Mouse (Mus musculus) olfactory bulb, adult 2 months (tissue): ENCODE measurements around the gene Aldh1a3. TPM values are rescaled to one million over a fixed set of nuclear protein-coding genes. Genes with fewer than 3 reads are reported as not detected.

ENCODE experiments used
- H3K27ac ChIP-seq: fragments of 200-500 bp; 2 replicates; pipeline ENCODE4 v1.5.1; 2012; ENCODE audit warnings: low read depth, low read length; ENCODE audit not compliant: insufficient read depth
- H3K4me1 ChIP-seq: fragments of 200-500 bp; 2 replicates; pipeline ENCODE4 v1.6.1; 2012; ENCODE audit warnings: low read length; ENCODE audit not compliant: control insufficient read depth, insufficient read depth
- H3K4me3 ChIP-seq: fragments of 200-500 bp; 2 replicates; pipeline ENCODE4 v1.5.1; 2012; ENCODE audit warnings: mild to moderate bottlenecking, low read depth, low read length, moderate library complexity; ENCODE audit not compliant: insufficient read depth
- CTCF ChIP-seq: fragments of 200-500 bp; IDR thresholded peaks from 2 replicates; pipeline ENCODE4 v1.5.1; 2012; ENCODE audit warnings: low read depth, mild to moderate bottlenecking, low read length, moderate library complexity; ENCODE audit not compliant: insufficient read depth
- POLR2A ChIP-seq: fragments of 200-500 bp; IDR thresholded peaks from 2 replicates; pipeline ENCODE4 v1.6.1; 2012; ENCODE audit warnings: mild to moderate bottlenecking, low read depth, low read length, moderate library complexity; ENCODE audit not compliant: insufficient read depth
- WGBS: fragments of 180-500 bp; shearing (Covaris S2); methylation state at CpG from one replicate; pipeline ENCODE4 v1.1.7; 2018; 5-methylcytosine and 5-hydroxymethylcytosine counted together
- polyA plus RNA-seq: library from polyadenylated mRNA; stranded (reverse); fragments of >200 nt; gene quantifications from 2 replicates; pipeline ENCODE4 v1.2.4, GENCODE M21; 2012; ENCODE audit warnings: low replicate concordance; ENCODE audit not compliant: missing spikeins, insufficient read depth, insufficient read length

The Aldh1a3 gene
- polyA plus RNA-seq, 1 experiment, result not detected

- no peak for TF ChIP-seq CTCF
- Histone ChIP-seq H3K27ac (no peak overlapping the region), H3K4me3 (no peak overlapping the region), H3K4me1 (peaks cover 13% of the 10 kb centered on the region)
- 98% methylated on average over 6 of the region's 6 CpGs for WGBS
Observed at GRCm38 (mm10) chr7:66386411-66386810, 40.9 kb downstream of the Aldh1a3 start.

- no peak overlapping the region for H3K27ac ChIP-seq
- 96% methylated on average over 12 of the region's 12 CpGs for WGBS
- no peak overlapping the region for H3K4me3 ChIP-seq
- no peak for TF ChIP-seq CTCF
- TF ChIP-seq POLR2A, result no peak
- peaks cover 13% of the 10 kb centered on the region for H3K4me1 ChIP-seq
Observed at GRCm38 (mm10) chr7:66385826-66386225, 41.5 kb downstream of the Aldh1a3 start.

GRCm38 (mm10) chr7:66384891-66385290 lies 42.4 kb downstream of the Aldh1a3 start:
- H3K4me3 ChIP-seq, result no peak overlapping the region
- peaks cover 13% of the 10 kb centered on the region for H3K4me1 ChIP-seq
- no peak overlapping the region for H3K27ac ChIP-seq
- TF ChIP-seq CTCF, result no peak
- TF ChIP-seq POLR2A, result no peak
- WGBS, result 92% methylated on average over 8 of the region's 8 CpGs

GRCm38 (mm10) chr7:66384213-66384612 lies 43.1 kb downstream of the Aldh1a3 start:
- no peak for TF ChIP-seq POLR2A
- no peak for TF ChIP-seq CTCF
- H3K27ac ChIP-seq, result no peak overlapping the region
- H3K4me1 ChIP-seq, result peaks cover 13% of the 10 kb centered on the region
- no peak overlapping the region for H3K4me3 ChIP-seq
- 78% methylated on average over 5 of the region's 5 CpGs for WGBS

- H3K4me1 ChIP-seq, result no peaks in the 10 kb centered on the region
- no peak overlapping the region for H3K27ac ChIP-seq
- H3K4me3 ChIP-seq, result no peak overlapping the region
- WGBS, result 82% methylated on average over 10 of the region's 10 CpGs
- TF ChIP-seq CTCF (no peak), POLR2A (no peak)
Observed at GRCm38 (mm10) chr7:66376560-66376959, 50.8 kb downstream of the Aldh1a3 start.

- TF ChIP-seq CTCF (no peak), POLR2A (no peak)
- 85% methylated on average over 4 of the region's 4 CpGs for WGBS
- no peaks in the 10 kb centered on the region for H3K4me1 ChIP-seq
- H3K27ac ChIP-seq, result no peak overlapping the region
- H3K4me3 ChIP-seq, result no peak overlapping the region
Observed at GRCm38 (mm10) chr7:66375736-66376135, 51.6 kb downstream of the Aldh1a3 start.

- TF ChIP-seq CTCF, result no peak
- no peak for TF ChIP-seq POLR2A
- no peak overlapping the region for H3K4me3 ChIP-seq
- H3K4me1 ChIP-seq, result no peaks in the 10 kb centered on the region
Observed at GRCm38 (mm10) chr7:66373391-66373790, 53.9 kb downstream of the Aldh1a3 start.

GRCm38 (mm10) chr7:66370970-66371369 lies 56.3 kb downstream of the Aldh1a3 start:
- WGBS, result 86% methylated on average over 6 of the region's 6 CpGs

More at GRCm38 (mm10) chr7:66373391-66373790, 53.9 kb downstream of the Aldh1a3 start:
- 91% methylated on average over 3 of the region's 3 CpGs for WGBS
- H3K27ac ChIP-seq, result no peak overlapping the region

GRCm38 (mm10) chr7:66369934-66370445 lies 57.3 kb downstream of the Aldh1a3 start:
- TF ChIP-seq CTCF, result no peak
- no peak for TF ChIP-seq POLR2A
- H3K4me1 ChIP-seq, result no peaks in the 10 kb centered on the region
- WGBS, result 81% methylated on average over 5 of the region's 5 CpGs
- H3K4me3 ChIP-seq, result no peak overlapping the region
- H3K27ac ChIP-seq, result no peak overlapping the region

More at GRCm38 (mm10) chr7:66370970-66371369, 56.3 kb downstream of the Aldh1a3 start:
- Histone ChIP-seq H3K4me3 (no peak overlapping the region), H3K4me1 (no peaks in the 10 kb centered on the region), H3K27ac (no peak overlapping the region)
- TF ChIP-seq CTCF (no peak), POLR2A (no peak)

GRCm38 (mm10) chr7:66369071-66369933 lies 58.0 kb downstream of the Aldh1a3 start:
- no peak for TF ChIP-seq CTCF
- no peak for TF ChIP-seq POLR2A
- 77% methylated on average over 5 of the region's 5 CpGs for WGBS
- Histone ChIP-seq H3K4me3 (no peak overlapping the region), H3K27ac (no peak overlapping the region), H3K4me1 (no peaks in the 10 kb centered on the region)
